Mouse (Mus musculus): ENCODE results near the gene Rab23.
"Not testable (repeated sequence)": the region's sequence is repeated elsewhere in the genome, so short reads cannot be mapped to it uniquely, and the experiment has no call there.

Rab23 gene

GRCm38 (mm10) chr1:33709615-33710014 lies 10.1 kb upstream of the Rab23 start:
- DNase-seq (ENCODE audit: low read depth, low spot score): no peak
- H3K36me3 ChIP-seq (ENCODE audit: control insufficient read depth, insufficient read depth, low read length, poor library complexity, severe bottlenecking): no peaks in the 10 kb centered on the region
- H3K27me3 ChIP-seq (ENCODE audit: control insufficient read depth, insufficient read depth, low read length, poor library complexity, severe bottlenecking): no peaks in the 10 kb centered on the region

- no peak for DNase-seq (ENCODE audit: low read depth, low spot score)
- Histone ChIP-seq H3K36me3 (ENCODE audit: control insufficient read depth, insufficient read depth, low read length, poor library complexity, severe bottlenecking) (no peaks in the 10 kb centered on the region), H3K27me3 (ENCODE audit: control insufficient read depth, insufficient read depth, low read length, poor library complexity, severe bottlenecking) (no peaks in the 10 kb centered on the region; the same call in 1 of the 2 replicates)
These were observed 7.7 kb upstream of the Rab23 start for GRCm38 (mm10) chr1:33712026-33712425.

GRCm38 (mm10) chr1:33714796-33715195 lies 4.9 kb upstream of the Rab23 start:
- Histone ChIP-seq H3K36me3 (ENCODE audit: control insufficient read depth, insufficient read depth, low read length, poor library complexity, severe bottlenecking) (no peaks in the 10 kb centered on the region), H3K27me3 (ENCODE audit: control insufficient read depth, insufficient read depth, low read length, poor library complexity, severe bottlenecking) (no peaks in the 10 kb centered on the region; the same call in 1 of the 2 replicates)
- DNase-seq (ENCODE audit: low read depth, low spot score): no peak

- no peaks in the 10 kb centered on the region for H3K36me3 ChIP-seq (ENCODE audit: control insufficient read depth, insufficient read depth, low read length, poor library complexity, severe bottlenecking)
- H3K27me3 ChIP-seq (ENCODE audit: control insufficient read depth, insufficient read depth, low read length, poor library complexity, severe bottlenecking): no peaks in the 10 kb centered on the region; the same call in 1 of the 2 replicates
- DNase-seq (ENCODE audit: low read depth, low spot score): no peak
These were observed 2.1 kb upstream of the Rab23 start for GRCm38 (mm10) chr1:33717636-33718035.

- no peak for DNase-seq (ENCODE audit: low read depth, low spot score)
- H3K36me3 ChIP-seq (ENCODE audit: control insufficient read depth, insufficient read depth, low read length, poor library complexity, severe bottlenecking): no peaks in the 10 kb centered on the region
- H3K27me3 ChIP-seq (ENCODE audit: control insufficient read depth, insufficient read depth, low read length, poor library complexity, severe bottlenecking): no peaks in the 10 kb centered on the region
These were observed 544 bp downstream of the Rab23 start for GRCm38 (mm10) chr1:33720231-33720630.

GRCm38 (mm10) chr1:33721020-33721419 lies 1.3 kb downstream of the Rab23 start:
- no peaks in the 10 kb centered on the region for H3K27me3 ChIP-seq (ENCODE audit: control insufficient read depth, insufficient read depth, low read length, poor library complexity, severe bottlenecking)
- no peak for DNase-seq (ENCODE audit: low read depth, low spot score)
- no peaks in the 10 kb centered on the region for H3K36me3 ChIP-seq (ENCODE audit: control insufficient read depth, insufficient read depth, low read length, poor library complexity, severe bottlenecking)

GRCm38 (mm10) chr1:33724516-33724915 lies 4.8 kb downstream of the Rab23 start:
- no peak for DNase-seq (ENCODE audit: low read depth, low spot score)
- Histone ChIP-seq H3K27me3 (ENCODE audit: control insufficient read depth, insufficient read depth, low read length, poor library complexity, severe bottlenecking) (no peaks in the 10 kb centered on the region), H3K36me3 (ENCODE audit: control insufficient read depth, insufficient read depth, low read length, poor library complexity, severe bottlenecking) (no peaks in the 10 kb centered on the region)

GRCm38 (mm10) chr1:33725086-33725485 lies 5.4 kb downstream of the Rab23 start:
- Histone ChIP-seq H3K36me3 (ENCODE audit: control insufficient read depth, insufficient read depth, low read length, poor library complexity, severe bottlenecking) (no peaks in the 10 kb centered on the region), H3K27me3 (ENCODE audit: control insufficient read depth, insufficient read depth, low read length, poor library complexity, severe bottlenecking) (no peaks in the 10 kb centered on the region)
- DNase-seq (ENCODE audit: low read depth, low spot score): no peak

- H3K27me3 ChIP-seq (ENCODE audit: control insufficient read depth, insufficient read depth, low read length, poor library complexity, severe bottlenecking): no peaks in the 10 kb centered on the region
- DNase-seq (ENCODE audit: low read depth, low spot score): no peak
- H3K36me3 ChIP-seq (ENCODE audit: control insufficient read depth, insufficient read depth, low read length, poor library complexity, severe bottlenecking): 0 out of 2 replicates have a peak, but pooled peaks cover 5% of the 10 kb centered on the region
These were observed 13.4 kb downstream of the Rab23 start for GRCm38 (mm10) chr1:33733044-33733443.

- Histone ChIP-seq H3K36me3 (ENCODE audit: control insufficient read depth, insufficient read depth, low read length, poor library complexity, severe bottlenecking) (0 out of 2 replicates have a peak, but pooled peaks cover 5% of the 10 kb centered on the region), H3K27me3 (ENCODE audit: control insufficient read depth, insufficient read depth, low read length, poor library complexity, severe bottlenecking) (no peaks in the 10 kb centered on the region)
- no peak for DNase-seq (ENCODE audit: low read depth, low spot score)
These were observed 14.5 kb downstream of the Rab23 start for GRCm38 (mm10) chr1:33734001-33734685.

- no peak for DNase-seq (ENCODE audit: low read depth, low spot score)
- 0 out of 2 replicates have a peak, but pooled peaks cover 3% of the 10 kb centered on the region for H3K36me3 ChIP-seq (ENCODE audit: control insufficient read depth, insufficient read depth, low read length, poor library complexity, severe bottlenecking)
- H3K27me3 ChIP-seq (ENCODE audit: control insufficient read depth, insufficient read depth, low read length, poor library complexity, severe bottlenecking): no peaks in the 10 kb centered on the region
These were observed 18.6 kb downstream of the Rab23 start for GRCm38 (mm10) chr1:33738281-33738680.

- no peak for DNase-seq (ENCODE audit: low read depth, low spot score)
- Histone ChIP-seq H3K36me3 (ENCODE audit: control insufficient read depth, insufficient read depth, low read length, poor library complexity, severe bottlenecking) (0 out of 2 replicates have a peak, but pooled peaks cover 3% of the 10 kb centered on the region), H3K27me3 (ENCODE audit: control insufficient read depth, insufficient read depth, low read length, poor library complexity, severe bottlenecking) (no peaks in the 10 kb centered on the region)
These were observed 19.1 kb downstream of the Rab23 start for GRCm38 (mm10) chr1:33738681-33739278.

GRCm38 (mm10) chr1:33739302-33739701 lies 19.6 kb downstream of the Rab23 start:
- no peaks in the 10 kb centered on the region for H3K27me3 ChIP-seq (ENCODE audit: control insufficient read depth, insufficient read depth, low read length, poor library complexity, severe bottlenecking)
- 0 out of 2 replicates have a peak, but pooled peaks cover 3% of the 10 kb centered on the region for H3K36me3 ChIP-seq (ENCODE audit: control insufficient read depth, insufficient read depth, low read length, poor library complexity, severe bottlenecking)
- DNase-seq (ENCODE audit: low read depth, low spot score): peak; percentile 84

GRCm38 (mm10) chr1:33742903-33743302 lies 23.2 kb downstream of the Rab23 start:
- no peaks in the 10 kb centered on the region for H3K27me3 ChIP-seq (ENCODE audit: control insufficient read depth, insufficient read depth, low read length, poor library complexity, severe bottlenecking)
- DNase-seq (ENCODE audit: low read depth, low spot score): peak; percentile 59
- H3K36me3 ChIP-seq (ENCODE audit: control insufficient read depth, insufficient read depth, low read length, poor library complexity, severe bottlenecking): no peaks in the 10 kb centered on the region

GRCm38 (mm10) chr1:33744815-33745214 lies 25.1 kb downstream of the Rab23 start:
- not testable (repeated sequence) for H3K27me3 ChIP-seq (ENCODE audit: control insufficient read depth, insufficient read depth, low read length, poor library complexity, severe bottlenecking); DNase-seq (ENCODE audit: low read depth, low spot score); H3K36me3 ChIP-seq (ENCODE audit: control insufficient read depth, insufficient read depth, low read length, poor library complexity, severe bottlenecking)
